Mouse (Mus musculus) CH12.LX (cell line): ENCODE results near the gene Bcr. TPM values are rescaled to one million over a fixed set of nuclear protein-coding genes. Genes with fewer than 3 reads are reported as not detected.

Experiments
- DNase-seq: peaks from one replicate; pipeline ENCODE4 v3.0.0-alpha.2; 2013; ENCODE audit errors: extremely low read depth
- H3K27ac ChIP-seq: 2 replicates; pipeline ENCODE4 v1.5.1; 2012; ENCODE audit warnings: low read depth, mild to moderate bottlenecking, control low read depth, moderate library complexity; ENCODE audit not compliant: insufficient read depth
- H3K27me3 ChIP-seq: replicated peaks from 2 replicates; pipeline ENCODE3; 2012; ENCODE audit warnings: inconsistent platforms
- H3K36me3 ChIP-seq, 2 experiments: replicated peaks in 1 of 2; 2 replicates each; pipeline versions ENCODE3 to v1.6.1; 2012; ENCODE audit warnings: inconsistent platforms in 1 of 2, low read length in 1 of 2, mild to moderate bottlenecking in 1 of 2, mixed read lengths in 1 of 2, moderate library complexity in 1 of 2; ENCODE audit not compliant: control insufficient read depth in 1 of 2, insufficient read depth in 1 of 2
- H3K4me1 ChIP-seq, 2 experiments: 2 replicates each; pipeline ENCODE4 v1.6.1; 2012; ENCODE audit warnings: inconsistent platforms in 1 of 2, moderate library complexity in 1 of 2; ENCODE audit not compliant: insufficient read depth in 2 of 2, control insufficient read depth in 1 of 2
- H3K4me2 ChIP-seq: 2 replicates; pipeline ENCODE4 v1.6.1; 2012; ENCODE audit warnings: low read depth, mild to moderate bottlenecking, control low read depth; ENCODE audit not compliant: poor library complexity, insufficient read depth, severe bottlenecking
- H3K4me3 ChIP-seq, 3 experiments: fragments of 150-350 bp in 1 of 3; sonication (generic) in 1 of 3; replicated peaks in 1 of 3; 2 replicates each; pipeline versions ENCODE3 to v1.5.1; 2011 to 2012; ENCODE audit warnings: low read depth in 2 of 3, low read length in 2 of 3, mild to moderate bottlenecking in 2 of 3, moderate library complexity in 2 of 3, control low read depth in 1 of 3, improper control_type of control experiment in 1 of 3, inconsistent platforms in 1 of 3, mixed read lengths in 1 of 3; ENCODE audit not compliant: poor library complexity in 1 of 3
- H3K79me2 ChIP-seq: replicated peaks from 2 replicates; pipeline ENCODE4 v1.6.1; 2012; ENCODE audit warnings: mild to moderate bottlenecking, moderate library complexity; ENCODE audit not compliant: control insufficient read depth, poor library complexity, insufficient read depth, severe bottlenecking; ENCODE audit errors: extremely low read depth
- H3K9ac ChIP-seq: 2 replicates; pipeline ENCODE4 v1.6.1; 2012; ENCODE audit warnings: low read depth, mild to moderate bottlenecking, control low read depth, moderate library complexity; ENCODE audit not compliant: insufficient read depth
- H3K9me3 ChIP-seq: replicated peaks from 2 replicates; pipeline ENCODE3; 2012; ENCODE audit warnings: low read length, inconsistent platforms, mixed read lengths
- BHLHE40 ChIP-seq: IDR thresholded peaks from 2 replicates; pipeline ENCODE4 v1.6.1; 2011; ENCODE audit warnings: mild to moderate bottlenecking, low read depth, low read length, improper control_type of control experiment
- CHD1 ChIP-seq: IDR thresholded peaks from 2 replicates; pipeline ENCODE4 v1.6.1; 2012; ENCODE audit warnings: low read depth, low read length, improper control_type of control experiment, inconsistent platforms
- EP300 ChIP-seq: IDR thresholded peaks from 2 replicates; pipeline ENCODE4 v1.6.1; 2011; ENCODE audit warnings: low read length, improper control_type of control experiment
- ETS1 ChIP-seq: conservative IDR thresholded peaks from 2 replicates; pipeline ENCODE4 v1.6.1; 2012; ENCODE audit warnings: low read depth, mild to moderate bottlenecking, inconsistent platforms, low read length, improper control_type of control experiment, moderate library complexity
- IRF4 ChIP-seq: IDR thresholded peaks from 2 replicates; pipeline ENCODE4 v1.6.1; 2014; ENCODE audit warnings: low read depth, mild to moderate bottlenecking, inconsistent platforms, low read length, improper control_type of control experiment
- MAZ ChIP-seq: IDR thresholded peaks from 2 replicates; pipeline ENCODE4 v1.6.1; 2012; ENCODE audit warnings: low read depth, mild to moderate bottlenecking, inconsistent platforms, low read length, improper control_type of control experiment, moderate library complexity
- MXI1 ChIP-seq: IDR thresholded peaks from 2 replicates; pipeline ENCODE4 v1.6.1; 2011; ENCODE audit warnings: mild to moderate bottlenecking, low read depth, low read length, improper control_type of control experiment
- MYC ChIP-seq: IDR thresholded peaks from 2 replicates; pipeline ENCODE4 v1.6.1; 2011; ENCODE audit warnings: low read depth, mild to moderate bottlenecking, improper control_type of control experiment, low read length
- NRF1 ChIP-seq: IDR thresholded peaks from 2 replicates; pipeline ENCODE4 v1.6.1; 2014; ENCODE audit warnings: low read depth, mild to moderate bottlenecking, inconsistent platforms, low read length, improper control_type of control experiment, moderate library complexity
- PAX5 ChIP-seq: IDR thresholded peaks from 2 replicates; pipeline ENCODE4 v1.6.1; 2012; ENCODE audit warnings: low read length, inconsistent platforms, mixed read lengths
- POLR2A ChIP-seq: IDR thresholded peaks from 2 replicates; pipeline ENCODE4 v1.6.1; 2011; ENCODE audit warnings: low read depth, mild to moderate bottlenecking, improper control_type of control experiment, low read length
- POLR2AphosphoS2 ChIP-seq: IDR thresholded peaks from 2 replicates; pipeline ENCODE4 v1.6.1; 2011; ENCODE audit warnings: low read depth, low read length, improper control_type of control experiment
- RCOR1 ChIP-seq: conservative IDR thresholded peaks from 2 replicates; pipeline ENCODE4 v1.6.1; 2012; ENCODE audit warnings: low read depth, mild to moderate bottlenecking, inconsistent platforms, low read length, improper control_type of control experiment
- TBP ChIP-seq: conservative IDR thresholded peaks from 2 replicates; pipeline ENCODE4 v1.6.1; 2011; ENCODE audit warnings: low read depth, low read length, improper control_type of control experiment
- TCF12 ChIP-seq: IDR thresholded peaks from 2 replicates; pipeline ENCODE4 v1.6.1; 2014; ENCODE audit warnings: low read depth, mild to moderate bottlenecking, inconsistent platforms, low read length, improper control_type of control experiment
- USF1 ChIP-seq: IDR thresholded peaks from 2 replicates; pipeline ENCODE4 v1.6.1; 2014; ENCODE audit warnings: low read depth, mild to moderate bottlenecking, inconsistent platforms, low read length, improper control_type of control experiment
- USF2 ChIP-seq: conservative IDR thresholded peaks from 2 replicates; pipeline ENCODE4 v1.6.1; 2011; ENCODE audit warnings: low read depth, low read length, improper control_type of control experiment
- ZKSCAN1 ChIP-seq: IDR thresholded peaks from 2 replicates; pipeline ENCODE4 v1.6.1; 2012; ENCODE audit warnings: low read depth, inconsistent platforms, low read length, improper control_type of control experiment, borderline replicate concordance
- ZMIZ1 ChIP-seq: IDR thresholded peaks from 2 replicates; pipeline ENCODE4 v1.6.1; 2012; ENCODE audit warnings: low read depth, mild to moderate bottlenecking, inconsistent platforms, low read length, improper control_type of control experiment
- ZNF384 ChIP-seq: IDR thresholded peaks from 2 replicates; pipeline ENCODE4 v1.6.1; 2012; ENCODE audit warnings: low read depth, low read length, improper control_type of control experiment, inconsistent platforms
- dilution Hi-C: fragments of 300-500 bp; cut with MboI; formaldehyde crosslinking; loops from 2 replicates; pipeline ENCODE4 v1.14.3; 2020; ENCODE audit warnings: low sequenced_read_pairs; ENCODE audit not compliant: extremely low pct_unique_long_range_greater_than_20kb, extremely low pct_ligation_motif_present
- in situ Hi-C: fragments of 300-500 bp; cut with MboI; formaldehyde crosslinking; loops from 3 replicates; pipeline ENCODE4 v1.14.3; 2019; ENCODE audit warnings: low sequenced_read_pairs, low pct_ligation_motif_present, low pct_unique_long_range_greater_than_20kb, mixed read lengths
- polyA plus RNA-seq: library from polyadenylated mRNA; unstranded; fragments of >175 nt; gene quantifications from 2 replicates; pipeline ENCODE4 v1.2.1, GENCODE M21; 2012; ENCODE audit warnings: low read depth; ENCODE audit not compliant: insufficient read length
- total RNA-seq, 2 experiments: library from RNA; depleted of rRNA; stranded (reverse); fragments of 300-350 nt in 1 of 2; fragments of >200 nt in 1 of 2; gene quantifications; 2 replicates each; pipeline ENCODE4 v1.2.3; 2012 to 2014

Bcr gene
- total and polyA plus RNA-seq, 3 experiments = 4.0 to 22.1 (median 20.0) TPM

DNA sequence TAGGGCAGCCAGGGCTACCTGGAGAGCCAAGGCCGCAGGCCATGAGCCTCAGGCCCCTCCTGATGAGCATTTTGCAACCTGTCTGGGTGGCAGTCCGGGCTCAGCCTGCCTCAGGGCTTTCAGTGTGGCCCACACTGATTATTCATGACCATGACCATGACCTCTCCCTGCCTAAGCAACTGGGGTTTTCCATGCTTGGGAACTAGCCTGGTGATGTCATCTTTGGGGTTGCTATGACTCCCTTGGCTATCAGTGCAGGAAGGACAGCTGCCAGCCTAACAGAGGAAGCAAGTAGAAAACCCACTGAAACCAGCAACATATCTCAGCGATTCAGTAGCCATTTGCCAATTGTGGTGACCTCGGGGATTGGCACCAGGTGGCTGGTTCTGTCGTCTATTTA is 60.6 kb downstream of the Bcr start (continued):
- no peak for TF ChIP-seq CHD1
- no peak for TF ChIP-seq NRF1
- peak; percentile 93 for TF ChIP-seq IRF4
- no peak for TF ChIP-seq ZKSCAN1
- TF ChIP-seq MXI1 = no peak
- TF ChIP-seq POLR2AphosphoS2 = no peak
- no peak for TF ChIP-seq USF1
- TF ChIP-seq ZNF384 = no peak
- TF ChIP-seq ZMIZ1 = no peak
- TF ChIP-seq MYC = no peak; the same call in 1 of the 2 replicates
- TF ChIP-seq RCOR1 = no peak
- TF ChIP-seq BHLHE40 = peak; percentile 73
- peak; percentile 82 for TF ChIP-seq EP300
- no peak for TF ChIP-seq PAX5
- peak; percentile 38; the same call in 1 of the 2 replicates for TF ChIP-seq POLR2A
- no peak for TF ChIP-seq MAZ
- TF ChIP-seq USF2 = no peak

DNA sequence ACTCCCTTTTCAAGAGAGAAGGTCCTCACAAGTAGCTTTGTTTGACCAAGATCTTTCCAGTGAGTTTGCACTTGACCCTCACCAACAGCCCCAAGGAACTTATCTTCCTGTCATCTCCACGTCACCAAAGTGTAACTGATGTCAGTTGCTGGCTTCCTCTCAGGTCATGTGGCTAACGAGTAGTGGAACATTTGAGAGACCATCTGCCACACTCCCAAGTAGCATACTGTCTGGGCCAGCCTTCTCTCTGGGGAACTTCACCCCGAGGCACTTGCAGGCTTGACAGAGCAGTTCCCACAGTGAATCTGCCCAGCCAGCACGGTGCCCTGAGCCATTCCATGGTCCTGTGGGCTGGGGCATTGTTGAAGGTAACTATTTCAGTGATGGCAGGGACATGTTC is 65.2 kb downstream of the Bcr start:
- TF ChIP-seq MYC = no peak
- peak; percentile 94 for TF ChIP-seq ETS1
- TF ChIP-seq ZMIZ1 = no peak
- TF ChIP-seq TBP = no peak
- no peak for TF ChIP-seq POLR2A
- TF ChIP-seq USF1 = peak; percentile 64
- TF ChIP-seq MAZ = no peak
- TF ChIP-seq EP300 = peak; percentile 66
- peak; percentile 68; the same call in 1 of the 2 replicates for TF ChIP-seq TCF12
- TF ChIP-seq USF2 = peak; percentile 51
- TF ChIP-seq BHLHE40 = peak; percentile 56
- no peak for TF ChIP-seq RCOR1
- no peak for TF ChIP-seq IRF4
- Histone ChIP-seq H3K27me3 (no peaks in the 10 kb centered on the region), H3K4me2 (no peak overlapping the region), H3K27ac (peak overlapping the region; percentile 30; the same call in 1 of the 2 replicates), H3K9ac (no peak overlapping the region), H3K36me3 (peaks cover 16 to 55% of the 10 kb centered on the region in 2 experiments), H3K4me3 (no peak overlapping the region), H3K4me1 (peaks cover 34 to 73% of the 10 kb centered on the region in 2 experiments), H3K79me2 (no peaks in the 10 kb centered on the region), H3K9me3 (no peaks in the 10 kb centered on the region)
- DNase-seq = peak; percentile 75
- in situ Hi-C loops (no loop called here), dilution Hi-C loops (no loop called here)
